32 mouse cellular contexts compared by ENCODE assay signal in the genomic region with DNA sequence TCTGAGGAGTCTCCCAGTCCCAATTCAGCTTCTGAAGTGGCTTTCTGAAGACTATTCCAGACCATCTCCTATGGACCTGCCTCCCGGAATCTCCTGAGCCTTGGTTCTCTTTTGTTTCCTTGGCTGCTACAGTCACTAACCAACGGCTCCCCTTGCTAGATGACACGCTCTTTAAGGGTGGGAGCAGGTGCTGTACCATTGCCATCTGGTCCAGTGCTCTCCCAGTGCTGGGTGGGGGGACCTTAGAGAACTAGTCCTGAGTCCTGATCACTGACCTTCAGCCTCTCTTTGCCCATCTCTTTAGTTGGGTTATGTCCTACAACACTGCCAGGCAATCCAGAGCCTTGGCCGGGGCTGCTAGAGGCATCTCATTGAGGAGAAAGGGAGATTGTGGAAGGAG. TPM values are rescaled to one million over a fixed set of nuclear protein-coding genes. Genes with fewer than 3 reads are reported as not detected.
"Had no signal": no experiment of that assay in that cellular context is flagged by ENCODE, and none has a peak within 500 bp of the region (broad histone marks: within the 10 kb centered on the region; RNA-seq: fewer than 3 reads in every experiment).

No protein-coding gene starts in this region.

- H3K27me3 ChIP-seq: hindbrain, embryonic 13.5 days; hindbrain, embryonic 15.5 days; kidney, embryonic 15.5 days had no signal

- H3K27ac ChIP-seq: hindbrain, embryonic 13.5 days; hindbrain, embryonic 15.5 days; hindbrain, postnatal 0 days; kidney, embryonic 15.5 days; kidney, postnatal 0 days; limb, embryonic 13.5 days; limb, embryonic 15.5 days; liver, embryonic 15.5 days had no signal

- H3K4me2 ChIP-seq: heart, embryonic 11.5 days; hindbrain, embryonic 13.5 days; hindbrain, embryonic 15.5 days; kidney, embryonic 15.5 days; limb, embryonic 13.5 days; limb, embryonic 15.5 days had no signal

- DNase-seq: forebrain, postnatal 0 days; gastrocnemius, postnatal 10 days; gastrocnemius, postnatal 36 days; heart, adult 11 months; heart, postnatal 14 days; kidney, adult 11 months; kidney, adult 2 months; kidney, adult 9 months; kidney, postnatal 14 days; kidney, postnatal 36 days; layer of hippocampus, adult 9-11 months; layer of hippocampus, postnatal 36 days; left cerebral cortex, postnatal 4 days; liver, embryonic 13.5 days had no signal

- H3K4me3 ChIP-seq: hindbrain, embryonic 13.5 days; hindbrain, embryonic 15.5 days; kidney, embryonic 15.5 days; limb, embryonic 13.5 days; limb, embryonic 15.5 days; liver, embryonic 13.5 days; liver, embryonic 15.5 days had no signal

- ATAC-seq: forebrain, postnatal 0 days; hindbrain, postnatal 0 days; intestine, embryonic 16.5 days had no signal

- H3K36me3 ChIP-seq: hindbrain, embryonic 13.5 days; hindbrain, embryonic 15.5 days; kidney, embryonic 15.5 days; limb, embryonic 13.5 days; limb, embryonic 15.5 days; liver, embryonic 13.5 days; liver, embryonic 15.5 days had no signal

- H3K9ac ChIP-seq: forebrain, postnatal 0 days; hindbrain, embryonic 13.5 days; hindbrain, embryonic 15.5 days; kidney, embryonic 15.5 days; limb, embryonic 13.5 days; limb, embryonic 15.5 days; liver, embryonic 15.5 days had no signal

- H3K9me3 ChIP-seq: hindbrain, embryonic 13.5 days; hindbrain, embryonic 15.5 days; kidney, embryonic 15.5 days; limb, embryonic 13.5 days; limb, embryonic 15.5 days; liver, embryonic 13.5 days; liver, embryonic 15.5 days had no signal

RNA-seq across cellular contexts. Expression of a gene that starts 36.1 kb away (rescaled TPM):
- total RNA-seq: liver, adult 2 months had no signal
- polyA plus RNA-seq: hindbrain, embryonic 11.5 days; liver, embryonic 13.5 days; liver, embryonic 15.5 days had no signal

RNA-seq across cellular contexts. Expression of a gene that starts 57.3 kb away (rescaled TPM):
- total RNA-seq: gastrocnemius, adult 18-20 months; gastrocnemius, postnatal 10 days; gastrocnemius, postnatal 36 days; hindbrain, postnatal 0 days; layer of hippocampus, adult 18-20 months; layer of hippocampus, postnatal 14 days; layer of hippocampus, postnatal 36 days; left cerebral cortex, postnatal 10 days; liver, adult 2 months had no signal
- polyA plus RNA-seq: hindbrain, embryonic 11.5 days; hindbrain, embryonic 15.5 days; intestine, embryonic 14.5 days; kidney, embryonic 15.5 days; limb, embryonic 11.5 days; liver, adult 2 months had no signal
